Mouse (Mus musculus) G1E (cell line): ENCODE measurements around the gene Zfp217.

Source experiments
- CTCF ChIP-seq: IDR thresholded peaks from 2 replicates; pipeline ENCODE4 v1.5.1; 2012; ENCODE audit warnings: low read depth, low read length, inconsistent platforms, mixed read lengths
- GATA1 ChIP-seq: IDR thresholded peaks from 2 replicates; pipeline ENCODE4 v1.6.1; 2012; ENCODE audit warnings: borderline replicate concordance, low read length, inconsistent platforms, mixed read lengths

- no peak for TF ChIP-seq CTCF
- no peak for TF ChIP-seq GATA1
These were observed 35.9 kb upstream of the Zfp217 start for GRCm38 (mm10) chr2:170183851-170184174.
